27 mouse cellular contexts compared by ENCODE assay signal in genomic region chr11:82678561-82678960, GRCm38 (mm10).
DNase-seq lines count a peak whose midpoint lies in the region; ATAC-seq and TF ChIP-seq lines count a peak whose summit lies in the region.
"Had no signal": no experiment of that assay in that cellular context is flagged by ENCODE, and none has a peak within 500 bp of the region (broad histone marks: within the 10 kb centered on the region; RNA-seq: fewer than 3 reads in every experiment).

No protein-coding gene starts in this region.

- in situ Hi-C loops in CH12.LX (cut with MboI; ENCODE audit: low pct_ligation_motif_present, low pct_unique_long_range_greater_than_20kb, low sequenced_read_pairs) = no loop called here

- no peak for ATAC-seq in hindbrain, embryonic 13.5 days (ENCODE audit: low FRiP score)
- ATAC-seq in erythroblast, adult 5-6 weeks (replicated peaks; ENCODE audit: low FRiP score, poor library complexity, severe bottlenecking) = no peak
- ATAC-seq: forebrain, embryonic 14.5 days; intestine, postnatal 0 days; Patski had no signal

- H3K79me2 ChIP-seq in CH12.LX (replicated peaks; ENCODE audit: control insufficient read depth, extremely low read depth, insufficient read depth, poor library complexity, severe bottlenecking) = no peaks in the 10 kb centered on the region

- no peaks in the 10 kb centered on the region for H3K36me3 ChIP-seq in hindbrain, embryonic 13.5 days
- H3K36me3 ChIP-seq in hindbrain, embryonic 10.5 days = no peaks in the 10 kb centered on the region
- no peaks in the 10 kb centered on the region for H3K36me3 ChIP-seq in CH12.LX (replicated peaks in 1 of 2; ENCODE audit: control insufficient read depth in 1 of 2, insufficient read depth in 1 of 2, low read length in 1 of 2)
- H3K36me3 ChIP-seq: embryonic facial prominence, embryonic 10.5 days; embryonic facial prominence, embryonic 13.5 days; G1E; heart, embryonic 12.5 days; heart, embryonic 15.5 days; hindbrain, embryonic 15.5 days had no signal

- H3K4me1 ChIP-seq in hindbrain, embryonic 13.5 days (replicated peaks) = peaks cover 9% of the 10 kb centered on the region; the same call in 1 of the 2 replicates
- H3K4me1 ChIP-seq in hindbrain, embryonic 10.5 days (replicated peaks) = no peaks in the 10 kb centered on the region; the same call in 1 of the 2 replicates
- H3K4me1 ChIP-seq in CH12.LX (ENCODE audit: control insufficient read depth in 1 of 2, insufficient read depth in 2 of 2) = 0 out of 4 replicates have a peak, but pooled peaks cover 0 to 3% of the 10 kb centered on the region in 2 experiments
- H3K4me1 ChIP-seq: embryonic facial prominence, embryonic 10.5 days; embryonic facial prominence, embryonic 13.5 days; heart, embryonic 12.5 days; heart, embryonic 15.5 days had no signal

- dilution Hi-C loops in CH12.LX (cut with MboI; ENCODE audit: extremely low pct_ligation_motif_present, extremely low pct_unique_long_range_greater_than_20kb, low sequenced_read_pairs) = no loop called here

- no peak for TF ChIP-seq POLR2A in CH12.LX (IDR thresholded peaks at IDR 0.05; ENCODE audit: low read depth, low read length)

- TF ChIP-seq EP300 in CH12.LX (IDR thresholded peaks at IDR 0.05; ENCODE audit: low read length) = no peak

- no peaks in the 10 kb centered on the region for H3K9me3 ChIP-seq in hindbrain, embryonic 13.5 days
- no peaks in the 10 kb centered on the region for H3K9me3 ChIP-seq in hindbrain, embryonic 10.5 days
- H3K9me3 ChIP-seq in CH12.LX (replicated peaks; ENCODE audit: low read length) = no peaks in the 10 kb centered on the region
- H3K9me3 ChIP-seq: embryonic facial prominence, embryonic 10.5 days; embryonic facial prominence, embryonic 13.5 days; heart, embryonic 12.5 days; heart, embryonic 15.5 days; hindbrain, embryonic 15.5 days had no signal

- TF ChIP-seq CTCF in CH12.LX (conservative IDR thresholded peaks at IDR 0.05 in 1 of 2, IDR thresholded peaks at IDR 0.05 in 1 of 2; ENCODE audit: low read depth in 2 of 2, low read length in 2 of 2) = no peak

- H3K27ac ChIP-seq in hindbrain, embryonic 13.5 days = peak overlapping the region; percentile 46; the same call in 1 of the 2 replicates
- H3K27ac ChIP-seq in hindbrain, embryonic 10.5 days = no peak overlapping the region
- H3K27ac ChIP-seq in CH12.LX (ENCODE audit: insufficient read depth, low read depth) = no peak overlapping the region
- H3K27ac ChIP-seq: embryonic facial prominence, embryonic 10.5 days; embryonic facial prominence, embryonic 13.5 days; heart, adult 2 months; heart, embryonic 15.5 days; hindbrain, embryonic 15.5 days had no signal

- no peak for DNase-seq in hindbrain, embryonic 10.5 days (ENCODE audit: low spot score)
- peak; percentile 56 for DNase-seq in A20 (ENCODE audit: low read depth, low spot score)
- DNase-seq in CH12.LX (ENCODE audit: extremely low read depth) = no peak
- peak; percentile 39 for DNase-seq in retina, postnatal 1 day
- DNase-seq in embryo, embryonic 10 days (ENCODE audit: low spot score) = no peak
- DNase-seq: adrenal gland, postnatal 10 days; adrenal gland, postnatal 36 days; cerebellum, adult 11 months; cerebellum, adult 2 months; cerebellum, adult 9-11 months; cerebellum, postnatal 25 days; embryo, embryonic 11 days; gastrocnemius, postnatal 25 days; heart, adult 2 months; heart, postnatal 10 days; heart, postnatal 36 days had no signal

- H3K27me3 ChIP-seq in hindbrain, embryonic 13.5 days = 0 out of 2 replicates have a peak, but pooled peaks cover 5% of the 10 kb centered on the region
- peaks cover 5% of the 10 kb centered on the region; the same call in 1 of the 2 replicates for H3K27me3 ChIP-seq in hindbrain, embryonic 10.5 days (ENCODE audit: insufficient read depth, poor library complexity, severe bottlenecking)
- peaks cover 95% of the 10 kb centered on the region for H3K27me3 ChIP-seq in CH12.LX (replicated peaks)
- H3K27me3 ChIP-seq: hindbrain, embryonic 15.5 days had no signal

- WGBS in hindbrain, embryonic 13.5 days = 71% methylated on average over 12 of the region's 12 CpGs
- WGBS in hindbrain, embryonic 10.5 days = 86% methylated on average over 12 of the region's 12 CpGs

- H3K4me3 ChIP-seq in hindbrain, embryonic 13.5 days = no peak overlapping the region
- no peak overlapping the region for H3K4me3 ChIP-seq in hindbrain, embryonic 10.5 days
- H3K4me3 ChIP-seq in CH12.LX (replicated peaks in 1 of 3; ENCODE audit: low read depth in 2 of 3, low read length in 2 of 3, poor library complexity in 1 of 3) = no peak overlapping the region
- H3K4me3 ChIP-seq: embryonic facial prominence, embryonic 10.5 days; embryonic facial prominence, embryonic 13.5 days; heart, adult 2 months; heart, embryonic 12.5 days; heart, embryonic 15.5 days; hindbrain, embryonic 15.5 days had no signal

- no peak overlapping the region for H3K9ac ChIP-seq in hindbrain, embryonic 13.5 days
- H3K9ac ChIP-seq in CH12.LX (ENCODE audit: insufficient read depth, low read depth) = no peak overlapping the region
- H3K9ac ChIP-seq: embryonic facial prominence, embryonic 13.5 days; heart, embryonic 12.5 days; heart, embryonic 15.5 days; hindbrain, embryonic 15.5 days had no signal

- H3K4me2 ChIP-seq in hindbrain, embryonic 13.5 days = no peak overlapping the region
- no peak overlapping the region for H3K4me2 ChIP-seq in CH12.LX (ENCODE audit: insufficient read depth, low read depth, poor library complexity, severe bottlenecking)
- H3K4me2 ChIP-seq: embryonic facial prominence, embryonic 13.5 days; heart, embryonic 12.5 days; heart, embryonic 15.5 days; hindbrain, embryonic 15.5 days had no signal

- TF ChIP-seq RAD21 in CH12.LX (IDR thresholded peaks at IDR 0.05; ENCODE audit: low read depth, low read length) = no peak

TF ChIP-seq in CH12.LX, 34 proteins besides CTCF, POLR2A, EP300 and RAD21:
- TF ChIP-seq NRF1 (IDR thresholded peaks at IDR 0.05; ENCODE audit: low read depth, low read length) (peak; percentile 33; the same call in 1 of the 2 replicates), ZC3H11A (IDR thresholded peaks at IDR 0.05; ENCODE audit: low read depth, low read length) (no peak)

Comparison
In these comparisons a context has a peak if more than half of its experiments do, and no peak if none do; other contexts are left out.
1. DNase-seq: peak in A20 (single experiment) and retina, postnatal 1 day (single experiment); none in hindbrain, embryonic 10.5 days (single experiment), CH12.LX (single experiment) and embryo, embryonic 10 days (single experiment).